Mouse (Mus musculus) lung, embryonic 15.5 days (tissue): ENCODE results near the gene Tk1. TPM values are rescaled to one million over a fixed set of nuclear protein-coding genes. Genes with fewer than 3 reads are reported as not detected.
"Not testable (repeated sequence)": the region's sequence is repeated elsewhere in the genome, so short reads cannot be mapped to it uniquely, and the experiment has no call there.

Experiments used
- ATAC-seq: fragments of 200-750 bp; cut with Nextera tagmentation; 2 replicates; pipeline ENCODE4 v1.8.0; 2017; ENCODE audit warnings: moderate number of reproducible peaks, borderline replicate concordance; ENCODE audit not compliant: low FRiP score, low TSS enrichment; ENCODE audit errors: extremely low read depth
- H3K27ac ChIP-seq: fragments of 300-500 bp; sonication (generic); 2 replicates; pipeline ENCODE4 v1.5.1; 2015; ENCODE audit warnings: moderate library complexity, mild to moderate bottlenecking, inconsistent platforms
- H3K27me3 ChIP-seq: fragments of 300-500 bp; sonication (generic); 2 replicates; pipeline ENCODE4 v1.6.1; 2015; ENCODE audit warnings: inconsistent platforms
- H3K36me3 ChIP-seq: fragments of 300-500 bp; sonication (generic); 2 replicates; pipeline ENCODE4 v1.6.1; 2015; ENCODE audit warnings: inconsistent platforms
- H3K4me1 ChIP-seq: fragments of 300-500 bp; sonication (generic); 2 replicates; pipeline ENCODE4 v1.6.1; 2015; ENCODE audit warnings: inconsistent platforms
- H3K4me2 ChIP-seq: fragments of 300-500 bp; sonication (generic); 2 replicates; pipeline ENCODE4 v1.6.1; 2015; ENCODE audit warnings: inconsistent platforms, mild to moderate bottlenecking, moderate library complexity
- H3K4me3 ChIP-seq: fragments of 300-500 bp; sonication (generic); 2 replicates; pipeline ENCODE4 v1.5.1; 2015; ENCODE audit warnings: mild to moderate bottlenecking, inconsistent platforms
- H3K9ac ChIP-seq: fragments of 300-500 bp; sonication (generic); 2 replicates; pipeline ENCODE4 v1.6.1; 2015; ENCODE audit warnings: inconsistent platforms
- H3K9me3 ChIP-seq: fragments of 300-500 bp; sonication (generic); 2 replicates; pipeline ENCODE4 v1.6.1; 2016; ENCODE audit warnings: inconsistent platforms
- WGBS: fragments of 180-500 bp; shearing (Covaris S2); methylation state at CpG from one replicate; pipeline ENCODE4 v1.1.7; 2015; 5-methylcytosine and 5-hydroxymethylcytosine counted together
- polyA plus RNA-seq: library from polyadenylated mRNA; unstranded; fragments of >200 nt; fragmentation: Nextera tagmentation; extraction: Ambion mirVana; gene quantifications from 2 replicates; pipeline ENCODE4 v1.2.1, GENCODE M21; 2015

The Tk1 gene
- polyA plus RNA-seq, 1 experiment from 2014 or later, result 145 TPM

GRCm38 (mm10) chr11:117797511-117798159 lies 28.3 kb downstream of the Tk1 start, which contains the start of gene 6030468B19Rik:
TSS of gene 6030468B19Rik (plus strand) at chr11:117797660.
- Histone ChIP-seq H3K36me3 (no peaks in the 10 kb centered on the region), H3K9ac (no peak within 1 kb of the TSS), H3K27ac (no peak within 1 kb of the TSS), H3K9me3 (no peaks in the 10 kb centered on the region), H3K4me1 (peaks cover 13% of the 10 kb centered on the region), H3K27me3 (no peaks in the 10 kb centered on the region), H3K4me2 (no peak within 1 kb of the TSS), H3K4me3 (no peak within 1 kb of the TSS)
- 41% methylated on average over 9 of the region's 9 CpGs for WGBS
- ATAC-seq, result peak; percentile 68; the same call in 1 of the 2 replicates

- H3K27ac ChIP-seq, result no peak overlapping the region
Measured at GRCm38 (mm10) chr11:117796954-117797353, 28.9 kb downstream of the Tk1 start.

GRCm38 (mm10) chr11:117794035-117794551 lies 31.8 kb downstream of the Tk1 start:
- Histone ChIP-seq H3K9me3 (no peaks in the 10 kb centered on the region), H3K4me2 (no peak overlapping the region), H3K4me1 (peaks cover 28% of the 10 kb centered on the region), H3K4me3 (no peak overlapping the region), H3K27me3 (no peaks in the 10 kb centered on the region), H3K36me3 (no peaks in the 10 kb centered on the region), H3K9ac (no peak overlapping the region), H3K27ac (no peak overlapping the region)
- WGBS, result 45% methylated on average over 4 of the region's 4 CpGs
- no peak for ATAC-seq

More at GRCm38 (mm10) chr11:117796954-117797353, 28.9 kb downstream of the Tk1 start:
- H3K9me3 ChIP-seq, result no peaks in the 10 kb centered on the region
- ATAC-seq, result no peak
- H3K36me3 ChIP-seq, result no peaks in the 10 kb centered on the region
- 34% methylated on average over 5 of the region's 5 CpGs for WGBS
- no peak overlapping the region for H3K4me3 ChIP-seq
- no peak overlapping the region for H3K4me2 ChIP-seq
- H3K4me1 ChIP-seq, result peaks cover 19% of the 10 kb centered on the region
- no peaks in the 10 kb centered on the region for H3K27me3 ChIP-seq
- H3K9ac ChIP-seq, result no peak overlapping the region

- 7% methylated on average over 22 of the region's 22 CpGs for WGBS
- H3K4me3 ChIP-seq, result peak overlapping the region; percentile 24
- peaks cover 20% of the 10 kb centered on the region for H3K4me1 ChIP-seq
- peak overlapping the region; percentile 57 for H3K4me2 ChIP-seq
- H3K9me3 ChIP-seq, result no peaks in the 10 kb centered on the region
- no peak overlapping the region for H3K27ac ChIP-seq
- H3K9ac ChIP-seq, result peak overlapping the region; percentile 24; the same call in 1 of the 2 replicates
- H3K36me3 ChIP-seq, result no peaks in the 10 kb centered on the region
- peak; percentile 71 for ATAC-seq
- H3K27me3 ChIP-seq, result no peaks in the 10 kb centered on the region
Measured at GRCm38 (mm10) chr11:117792281-117792888, 33.5 kb downstream of the Tk1 start.

- no peak overlapping the region for H3K27ac ChIP-seq
- no peak overlapping the region for H3K4me2 ChIP-seq
- no peak overlapping the region for H3K4me3 ChIP-seq
- H3K36me3 ChIP-seq, result no peaks in the 10 kb centered on the region
- no peak overlapping the region for H3K9ac ChIP-seq
- H3K27me3 ChIP-seq, result no peaks in the 10 kb centered on the region
- peaks cover 20% of the 10 kb centered on the region for H3K4me1 ChIP-seq
- H3K9me3 ChIP-seq, result no peaks in the 10 kb centered on the region
- no peak for ATAC-seq
- WGBS, result 83% methylated on average over 9 of the region's 9 CpGs
Measured at GRCm38 (mm10) chr11:117791441-117791761, 34.5 kb downstream of the Tk1 start.

GRCm38 (mm10) chr11:117790703-117791440 lies 35.0 kb downstream of the Tk1 start:
- H3K27ac ChIP-seq, result no peak overlapping the region

GRCm38 (mm10) chr11:117790286-117790685 lies 35.6 kb downstream of the Tk1 start:
- WGBS, result 6% methylated on average over 14 of the region's 14 CpGs
- H3K36me3 ChIP-seq, result no peaks in the 10 kb centered on the region
- peaks cover 20% of the 10 kb centered on the region for H3K4me1 ChIP-seq
- no peaks in the 10 kb centered on the region for H3K27me3 ChIP-seq
- H3K4me3 ChIP-seq, result peak overlapping the region; percentile 10; the same call in 1 of the 2 replicates
- ATAC-seq, result peak; percentile 24; the same call in 1 of the 2 replicates
- H3K9ac ChIP-seq, result no peak overlapping the region
- H3K9me3 ChIP-seq, result no peaks in the 10 kb centered on the region
- H3K4me2 ChIP-seq, result peak overlapping the region; percentile 50
- H3K27ac ChIP-seq, result no peak overlapping the region

More at GRCm38 (mm10) chr11:117790703-117791440, 35.0 kb downstream of the Tk1 start:
- Histone ChIP-seq H3K4me1 (peaks cover 20% of the 10 kb centered on the region), H3K4me2 (peak overlapping the region; percentile 50), H3K36me3 (no peaks in the 10 kb centered on the region), H3K27me3 (no peaks in the 10 kb centered on the region), H3K4me3 (peak overlapping the region; percentile 10; the same call in 1 of the 2 replicates), H3K9me3 (no peaks in the 10 kb centered on the region), H3K9ac (no peak overlapping the region)
- peak; percentile 10; the same call in 1 of the 2 replicates for ATAC-seq
- WGBS, result 29% methylated on average over 23 of the region's 23 CpGs

- H3K9me3 ChIP-seq, H3K27ac ChIP-seq, H3K9ac ChIP-seq: not testable (repeated sequence)
Measured at GRCm38 (mm10) chr11:117788481-117788880, 37.4 kb downstream of the Tk1 start.

GRCm38 (mm10) chr11:117786294-117786693 lies 39.6 kb downstream of the Tk1 start:
- 17% methylated on average over 10 of the region's 10 CpGs for WGBS
- H3K4me1 ChIP-seq, result peaks cover 30% of the 10 kb centered on the region
- H3K27me3 ChIP-seq, result no peaks in the 10 kb centered on the region
- ATAC-seq, result no peak
- H3K36me3 ChIP-seq, result no peaks in the 10 kb centered on the region
- H3K4me2 ChIP-seq, result no peak overlapping the region
- no peak overlapping the region for H3K27ac ChIP-seq
- H3K9ac ChIP-seq, result no peak overlapping the region
- H3K4me3 ChIP-seq, result no peak overlapping the region
- no peaks in the 10 kb centered on the region for H3K9me3 ChIP-seq

More at GRCm38 (mm10) chr11:117788481-117788880, 37.4 kb downstream of the Tk1 start:
- peaks cover 22% of the 10 kb centered on the region for H3K4me1 ChIP-seq
- not testable (repeated sequence) for H3K27me3 ChIP-seq, ATAC-seq, H3K4me2 ChIP-seq, H3K4me3 ChIP-seq, H3K36me3 ChIP-seq
- 72% methylated on average over 7 of the region's 7 CpGs for WGBS

GRCm38 (mm10) chr11:117783683-117784309 lies 42.1 kb downstream of the Tk1 start:
- ATAC-seq, result no peak; the same call in 1 of the 2 replicates
- Histone ChIP-seq H3K27ac (no peak overlapping the region), H3K4me3 (peak overlapping the region; percentile 54), H3K4me1 (peaks cover 48% of the 10 kb centered on the region), H3K9ac (no peak overlapping the region; the same call in 1 of the 2 replicates), H3K36me3 (no peaks in the 10 kb centered on the region), H3K9me3 (no peaks in the 10 kb centered on the region), H3K27me3 (no peaks in the 10 kb centered on the region), H3K4me2 (peak overlapping the region; percentile 98)
- WGBS, result 43% methylated on average over 10 of the region's 10 CpGs

GRCm38 (mm10) chr11:117783089-117783488 lies 42.8 kb downstream of the Tk1 start:
- ATAC-seq, result 0 out of 2 replicates have a peak, but pooled peaks have one; percentile 17

More at GRCm38 (mm10) chr11:117783089-117783488, 42.8 kb downstream of the Tk1 start:
- peak overlapping the region; percentile 98 for H3K4me2 ChIP-seq
- H3K4me1 ChIP-seq, result peaks cover 51% of the 10 kb centered on the region
- H3K27me3 ChIP-seq, result no peaks in the 10 kb centered on the region
- no peaks in the 10 kb centered on the region for H3K36me3 ChIP-seq
- peak overlapping the region; percentile 54 for H3K4me3 ChIP-seq
- WGBS, result 4% methylated on average over 31 of the region's 31 CpGs
- H3K27ac ChIP-seq, result peak overlapping the region; percentile 88
- H3K9ac ChIP-seq, result peak overlapping the region; percentile 32
- no peaks in the 10 kb centered on the region for H3K9me3 ChIP-seq
